Mouse (Mus musculus) neural tube, embryonic 13.5 days (tissue): ENCODE measurements around the gene Pdcd6ip. TPM values are rescaled to one million over a fixed set of nuclear protein-coding genes. Genes with fewer than 3 reads are reported as not detected.

ENCODE experiments used
- ATAC-seq: fragments of 200-750 bp; cut with Nextera tagmentation; 2 replicates; pipeline ENCODE4 v1.8.0; 2017; ENCODE audit warnings: low read depth, mild to moderate bottlenecking, moderate TSS enrichment, moderate library complexity
- H3K27ac ChIP-seq: fragments of 300-500 bp; sonication (generic); replicated peaks from 2 replicates; pipeline ENCODE4 v1.5.1; 2015; ENCODE audit warnings: moderate library complexity, mild to moderate bottlenecking, inconsistent platforms
- H3K27me3 ChIP-seq: fragments of 300-500 bp; sonication (generic); 2 replicates; pipeline ENCODE4 v1.6.1; 2015; ENCODE audit warnings: mild to moderate bottlenecking, inconsistent platforms
- H3K36me3 ChIP-seq: fragments of 300-500 bp; sonication (generic); 2 replicates; pipeline ENCODE4 v1.6.1; 2015; ENCODE audit warnings: mild to moderate bottlenecking, inconsistent platforms
- H3K4me1 ChIP-seq: fragments of 300-500 bp; sonication (generic); replicated peaks from 2 replicates; pipeline ENCODE4 v1.6.1; 2015; ENCODE audit warnings: inconsistent platforms
- H3K4me2 ChIP-seq: fragments of 300-500 bp; sonication (generic); 2 replicates; pipeline ENCODE4 v1.6.1; 2015; ENCODE audit warnings: inconsistent platforms, mild to moderate bottlenecking, moderate library complexity
- H3K4me3 ChIP-seq: fragments of 300-500 bp; sonication (generic); 2 replicates; pipeline ENCODE4 v1.5.1; 2015; ENCODE audit warnings: mild to moderate bottlenecking, inconsistent platforms
- H3K9ac ChIP-seq: fragments of 300-500 bp; sonication (generic); 2 replicates; pipeline ENCODE4 v1.6.1; 2015; ENCODE audit warnings: moderate library complexity, mild to moderate bottlenecking, inconsistent platforms
- H3K9me3 ChIP-seq: fragments of 300-500 bp; sonication (generic); 2 replicates; pipeline ENCODE4 v1.6.1; 2016; ENCODE audit warnings: inconsistent platforms
- WGBS: fragments of 180-500 bp; shearing (Covaris S2); methylation state at CpG from one replicate; pipeline ENCODE4 v1.1.7; 2015; 5-methylcytosine and 5-hydroxymethylcytosine counted together
- polyA plus RNA-seq: library from polyadenylated mRNA; unstranded; fragments of >200 nt; fragmentation: Nextera tagmentation; extraction: Ambion mirVana; gene quantifications from 2 replicates; pipeline ENCODE4 v1.2.1, GENCODE M21; 2015

Pdcd6ip gene
- polyA plus RNA-seq, 1 experiment from 2014 or later, result 40.8 TPM

GRCm38 (mm10) chr9:113643669-113644068 is 64.4 kb downstream of the Pdcd6ip start:
- no peak overlapping the region for H3K4me2 ChIP-seq
- no peaks in the 10 kb centered on the region for H3K36me3 ChIP-seq
- H3K27me3 ChIP-seq, result no peaks in the 10 kb centered on the region
- H3K4me3 ChIP-seq, result no peak overlapping the region
- peak; percentile 42; the same call in 1 of the 2 replicates for ATAC-seq
- no peaks in the 10 kb centered on the region for H3K9me3 ChIP-seq
- H3K27ac ChIP-seq, result no peak overlapping the region
- H3K4me1 ChIP-seq, result peaks cover 16% of the 10 kb centered on the region; the same call in 1 of the 2 replicates
- no peak overlapping the region for H3K9ac ChIP-seq
- WGBS, result 48% methylated on average over 14 of the region's 15 CpGs

- no peak for ATAC-seq
- Histone ChIP-seq H3K9ac (no peak overlapping the region), H3K4me1 (0 out of 2 replicates have a peak, but pooled peaks cover 3% of the 10 kb centered on the region), H3K4me3 (no peak overlapping the region), H3K27ac (no peak overlapping the region), H3K36me3 (no peaks in the 10 kb centered on the region), H3K9me3 (no peaks in the 10 kb centered on the region), H3K4me2 (no peak overlapping the region), H3K27me3 (no peaks in the 10 kb centered on the region)
- 49% methylated on average over 7 of the region's 7 CpGs for WGBS
Measured at GRCm38 (mm10) chr9:113634986-113635385, 73.1 kb downstream of the Pdcd6ip start.

GRCm38 (mm10) chr9:113633168-113633744 is 74.8 kb downstream of the Pdcd6ip start:
- no peak overlapping the region for H3K9ac ChIP-seq
- H3K4me3 ChIP-seq, result no peak overlapping the region
- no peak overlapping the region for H3K27ac ChIP-seq
- WGBS, result 75% methylated on average over 8 of the region's 8 CpGs
- H3K4me2 ChIP-seq, result no peak overlapping the region
- H3K9me3 ChIP-seq, result no peaks in the 10 kb centered on the region
- no peak for ATAC-seq
- peaks cover 8% of the 10 kb centered on the region; the same call in 1 of the 2 replicates for H3K4me1 ChIP-seq
- no peaks in the 10 kb centered on the region for H3K36me3 ChIP-seq
- H3K27me3 ChIP-seq, result no peaks in the 10 kb centered on the region

GRCm38 (mm10) chr9:113632350-113633043 is 75.6 kb downstream of the Pdcd6ip start:
- H3K9me3 ChIP-seq, result no peaks in the 10 kb centered on the region
- ATAC-seq, result no peak
- no peak overlapping the region for H3K4me2 ChIP-seq
- no peaks in the 10 kb centered on the region for H3K36me3 ChIP-seq
- no peak overlapping the region for H3K9ac ChIP-seq
- H3K4me1 ChIP-seq, result peaks cover 8% of the 10 kb centered on the region; the same call in 1 of the 2 replicates
- 79% methylated on average over 9 of the region's 9 CpGs for WGBS
- H3K4me3 ChIP-seq, result no peak overlapping the region
- H3K27ac ChIP-seq, result no peak overlapping the region
- H3K27me3 ChIP-seq, result no peaks in the 10 kb centered on the region

- Histone ChIP-seq H3K27me3 (no peaks in the 10 kb centered on the region), H3K9me3 (no peaks in the 10 kb centered on the region), H3K4me2 (no peak overlapping the region), H3K4me1 (peaks cover 5% of the 10 kb centered on the region; the same call in 1 of the 2 replicates), H3K27ac (no peak overlapping the region), H3K4me3 (no peak overlapping the region), H3K36me3 (no peaks in the 10 kb centered on the region), H3K9ac (no peak overlapping the region)
- 4% methylated on average over 9 of the region's 9 CpGs for WGBS
- peak; percentile 85 for ATAC-seq
Measured at GRCm38 (mm10) chr9:113629632-113630031, 78.4 kb downstream of the Pdcd6ip start.

GRCm38 (mm10) chr9:113629191-113629590 is 78.9 kb downstream of the Pdcd6ip start:
- Histone ChIP-seq H3K9ac (no peak overlapping the region), H3K4me2 (no peak overlapping the region), H3K36me3 (no peaks in the 10 kb centered on the region), H3K4me1 (peaks cover 5% of the 10 kb centered on the region; the same call in 1 of the 2 replicates), H3K27me3 (no peaks in the 10 kb centered on the region), H3K4me3 (no peak overlapping the region), H3K27ac (no peak overlapping the region), H3K9me3 (no peaks in the 10 kb centered on the region)
- ATAC-seq, result peak; percentile 23; the same call in 1 of the 2 replicates
- 84% methylated on average over 11 of the region's 11 CpGs for WGBS

GRCm38 (mm10) chr9:113628780-113629179 is 79.3 kb downstream of the Pdcd6ip start:
- Histone ChIP-seq H3K36me3 (no peaks in the 10 kb centered on the region), H3K9me3 (no peaks in the 10 kb centered on the region), H3K9ac (no peak overlapping the region), H3K27ac (no peak overlapping the region), H3K27me3 (no peaks in the 10 kb centered on the region), H3K4me2 (no peak overlapping the region), H3K4me3 (no peak overlapping the region), H3K4me1 (peaks cover 5% of the 10 kb centered on the region; the same call in 1 of the 2 replicates)
- 96% methylated on average over 1 of the region's 1 CpGs for WGBS
- ATAC-seq, result no peak

GRCm38 (mm10) chr9:113626730-113627129 is 81.3 kb downstream of the Pdcd6ip start:
- Histone ChIP-seq H3K4me2 (no peak overlapping the region), H3K9me3 (no peaks in the 10 kb centered on the region), H3K4me3 (no peak overlapping the region), H3K27me3 (no peaks in the 10 kb centered on the region), H3K4me1 (peaks cover 5% of the 10 kb centered on the region; the same call in 1 of the 2 replicates), H3K27ac (no peak overlapping the region), H3K9ac (no peak overlapping the region), H3K36me3 (no peaks in the 10 kb centered on the region)
- no peak for ATAC-seq
- 91% methylated on average over 10 of the region's 10 CpGs for WGBS

- WGBS, result 82% methylated on average over 6 of the region's 6 CpGs
- Histone ChIP-seq H3K4me1 (no peaks in the 10 kb centered on the region), H3K27me3 (no peaks in the 10 kb centered on the region), H3K27ac (no peak overlapping the region), H3K9ac (no peak overlapping the region), H3K4me3 (no peak overlapping the region), H3K36me3 (no peaks in the 10 kb centered on the region), H3K4me2 (no peak overlapping the region), H3K9me3 (no peaks in the 10 kb centered on the region)
- ATAC-seq, result no peak
Measured at GRCm38 (mm10) chr9:113624086-113624485, 84.0 kb downstream of the Pdcd6ip start.

GRCm38 (mm10) chr9:113617081-113617480 is 91.0 kb downstream of the Pdcd6ip start:
- ATAC-seq, result no peak
- no peak overlapping the region for H3K9ac ChIP-seq
- no peak overlapping the region for H3K27ac ChIP-seq
- no peak overlapping the region for H3K4me3 ChIP-seq
- H3K4me1 ChIP-seq, result no peaks in the 10 kb centered on the region
- no peaks in the 10 kb centered on the region for H3K9me3 ChIP-seq
- no peaks in the 10 kb centered on the region for H3K36me3 ChIP-seq
- no peak overlapping the region for H3K4me2 ChIP-seq
- WGBS, result 90% methylated on average over 6 of the region's 6 CpGs
- H3K27me3 ChIP-seq, result no peaks in the 10 kb centered on the region

GRCm38 (mm10) chr9:113610776-113611175 is 97.3 kb downstream of the Pdcd6ip start:
- no peak for ATAC-seq
- H3K4me3 ChIP-seq, result no peak overlapping the region
- H3K27ac ChIP-seq, result no peak overlapping the region
- no peaks in the 10 kb centered on the region for H3K4me1 ChIP-seq
- H3K4me2 ChIP-seq, result no peak overlapping the region
- no peaks in the 10 kb centered on the region for H3K9me3 ChIP-seq
- no peaks in the 10 kb centered on the region for H3K36me3 ChIP-seq
- WGBS, result 67% methylated on average over 7 of the region's 7 CpGs
- no peaks in the 10 kb centered on the region for H3K27me3 ChIP-seq
- no peak overlapping the region for H3K9ac ChIP-seq

GRCm38 (mm10) chr9:113602140-113602539 is 105.9 kb downstream of the Pdcd6ip start:
- no peaks in the 10 kb centered on the region for H3K27me3 ChIP-seq
- no peak overlapping the region for H3K27ac ChIP-seq
- H3K36me3 ChIP-seq, result no peaks in the 10 kb centered on the region
- H3K4me3 ChIP-seq, result no peak overlapping the region
- no peak for ATAC-seq
- no peak overlapping the region for H3K9ac ChIP-seq
- peaks cover 4% of the 10 kb centered on the region; the same call in 1 of the 2 replicates for H3K4me1 ChIP-seq
- no peak overlapping the region for H3K4me2 ChIP-seq
- no peaks in the 10 kb centered on the region for H3K9me3 ChIP-seq
